Mouse (Mus musculus) lung, postnatal 0 days (tissue): Measurements from ENCODE around the gene Veph1.

Experiments
- CTCF ChIP-seq: IDR thresholded peaks from 2 replicates; pipeline ENCODE4 v1.5.1; 2016; ENCODE audit warnings: antibody characterized with exemption, mild to moderate bottlenecking
- EP300 ChIP-seq: IDR thresholded peaks from 2 replicates; pipeline ENCODE4 v1.6.1; 2016; ENCODE audit warnings: antibody characterized with exemption, mild to moderate bottlenecking, control low read depth

DNA sequence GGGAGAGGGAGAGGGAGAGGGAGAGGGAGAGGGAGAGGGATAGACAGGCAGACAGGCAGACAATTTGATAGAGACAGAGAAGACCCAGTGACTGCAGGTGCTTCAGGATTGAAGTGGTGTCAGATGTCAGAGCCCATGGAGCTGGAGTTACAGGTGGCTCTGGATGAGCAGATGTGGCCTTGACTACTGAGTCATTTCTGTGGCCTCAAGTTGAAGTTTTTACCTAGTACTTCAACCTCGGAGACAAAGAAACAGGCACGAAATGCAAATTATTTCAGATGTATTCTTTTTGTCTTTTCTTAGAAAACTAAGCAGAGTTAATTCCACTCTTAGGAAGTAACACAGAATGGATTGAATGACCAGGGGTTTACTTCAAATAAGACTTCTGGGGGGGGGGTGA is 195.6 kb downstream of the Veph1 start:
- TF ChIP-seq EP300, result no peak
- TF ChIP-seq CTCF, result no peak
